Mouse (Mus musculus): Measurements from ENCODE around the gene Tbc1d1. TPM values are rescaled to one million over a fixed set of nuclear protein-coding genes. Genes with fewer than 3 reads are reported as not detected.
A peak's percentile ranks its signal among the peaks of the same experiment; 100 is the strongest.

Gene Tbc1d1
- polyA plus RNA-seq, 1 experiment = 14.0 TPM

- Histone ChIP-seq H3K4me1 (ENCODE audit: control insufficient read depth, insufficient read depth, insufficient read length, low read length) (peaks cover 6% of the 10 kb centered on the region; the same call in 1 of the 2 replicates), H3K27me3 (ENCODE audit: control insufficient read depth, insufficient read depth, low read length) (no peaks in the 10 kb centered on the region), H3K4me3 (ENCODE audit: low read depth, low read length) (no peak overlapping the region), H3K36me3 (ENCODE audit: control insufficient read depth, insufficient read depth, low read length) (no peaks in the 10 kb centered on the region), H3K27ac (ENCODE audit: insufficient read depth, low read depth, low read length) (no peak overlapping the region)
- no peak for TF ChIP-seq POLR2A (IDR thresholded peaks at IDR 0.05; ENCODE audit: low read depth, low read length)
- peak; percentile 27; the same call in 1 of the 2 replicates for TF ChIP-seq CTCF (IDR thresholded peaks at IDR 0.05; ENCODE audit: extremely low read depth, insufficient read length, insufficient replicate concordance, low read depth, low read length)
- over 99% methylated on average over 5 of the region's 5 CpGs for WGBS
These were observed 34.8 kb downstream of the Tbc1d1 start for GRCm38 (mm10) chr5:64190892-64191291.

GRCm38 (mm10) chr5:64193353-64193752 lies 37.2 kb downstream of the Tbc1d1 start:
- Histone ChIP-seq H3K36me3 (ENCODE audit: control insufficient read depth, insufficient read depth, low read length) (no peaks in the 10 kb centered on the region), H3K4me3 (ENCODE audit: low read depth, low read length) (no peak overlapping the region), H3K27ac (ENCODE audit: insufficient read depth, low read depth, low read length) (no peak overlapping the region), H3K27me3 (ENCODE audit: control insufficient read depth, insufficient read depth, low read length) (no peaks in the 10 kb centered on the region), H3K4me1 (ENCODE audit: control insufficient read depth, insufficient read depth, insufficient read length, low read length) (peaks cover 18% of the 10 kb centered on the region; the same call in 1 of the 2 replicates)
- TF ChIP-seq POLR2A (IDR thresholded peaks at IDR 0.05; ENCODE audit: low read depth, low read length) (no peak), CTCF (IDR thresholded peaks at IDR 0.05; ENCODE audit: extremely low read depth, insufficient read length, insufficient replicate concordance, low read depth, low read length) (no peak)
- WGBS = 69% methylated on average over 11 of the region's 11 CpGs

GRCm38 (mm10) chr5:64196250-64196865 lies 40.3 kb downstream of the Tbc1d1 start:
- Histone ChIP-seq H3K4me1 (ENCODE audit: control insufficient read depth, insufficient read depth, insufficient read length, low read length) (peaks cover 18% of the 10 kb centered on the region; the same call in 1 of the 2 replicates), H3K27me3 (ENCODE audit: control insufficient read depth, insufficient read depth, low read length) (no peaks in the 10 kb centered on the region), H3K27ac (ENCODE audit: insufficient read depth, low read depth, low read length) (peak overlapping the region; percentile 74), H3K4me3 (ENCODE audit: low read depth, low read length) (no peak overlapping the region), H3K36me3 (ENCODE audit: control insufficient read depth, insufficient read depth, low read length) (no peaks in the 10 kb centered on the region)
- TF ChIP-seq POLR2A (IDR thresholded peaks at IDR 0.05; ENCODE audit: low read depth, low read length) (no peak), CTCF (IDR thresholded peaks at IDR 0.05; ENCODE audit: extremely low read depth, insufficient read length, insufficient replicate concordance, low read depth, low read length) (no peak)
- WGBS = 97% methylated on average over 1 of the region's 1 CpGs

- WGBS = 52% methylated on average over 5 of the region's 5 CpGs
- H3K4me1 ChIP-seq (ENCODE audit: control insufficient read depth, insufficient read depth, insufficient read length, low read length) = peaks cover 18% of the 10 kb centered on the region; the same call in 1 of the 2 replicates
- no peak overlapping the region for H3K4me3 ChIP-seq (ENCODE audit: low read depth, low read length)
- H3K36me3 ChIP-seq (ENCODE audit: control insufficient read depth, insufficient read depth, low read length) = no peaks in the 10 kb centered on the region
- H3K27ac ChIP-seq (ENCODE audit: insufficient read depth, low read depth, low read length) = peak overlapping the region; percentile 74
- no peaks in the 10 kb centered on the region for H3K27me3 ChIP-seq (ENCODE audit: control insufficient read depth, insufficient read depth, low read length)
- TF ChIP-seq CTCF (IDR thresholded peaks at IDR 0.05; ENCODE audit: extremely low read depth, insufficient read length, insufficient replicate concordance, low read depth, low read length) (no peak), POLR2A (IDR thresholded peaks at IDR 0.05; ENCODE audit: low read depth, low read length) (no peak)
These were observed 40.8 kb downstream of the Tbc1d1 start for GRCm38 (mm10) chr5:64196866-64197321.

- no peak for TF ChIP-seq POLR2A (IDR thresholded peaks at IDR 0.05; ENCODE audit: low read depth, low read length)
- no peak for TF ChIP-seq CTCF (IDR thresholded peaks at IDR 0.05; ENCODE audit: extremely low read depth, insufficient read length, insufficient replicate concordance, low read depth, low read length)
- Histone ChIP-seq H3K27ac (ENCODE audit: insufficient read depth, low read depth, low read length) (no peak overlapping the region), H3K4me1 (ENCODE audit: control insufficient read depth, insufficient read depth, insufficient read length, low read length) (peaks cover 18% of the 10 kb centered on the region; the same call in 1 of the 2 replicates), H3K4me3 (ENCODE audit: low read depth, low read length) (no peak overlapping the region), H3K36me3 (ENCODE audit: control insufficient read depth, insufficient read depth, low read length) (no peaks in the 10 kb centered on the region), H3K27me3 (ENCODE audit: control insufficient read depth, insufficient read depth, low read length) (no peaks in the 10 kb centered on the region)
- WGBS = 96% methylated on average over 7 of the region's 7 CpGs
These were observed 42.5 kb downstream of the Tbc1d1 start for GRCm38 (mm10) chr5:64198624-64199023.

- Histone ChIP-seq H3K4me3 (ENCODE audit: low read depth, low read length) (no peak overlapping the region), H3K27me3 (ENCODE audit: control insufficient read depth, insufficient read depth, low read length) (no peaks in the 10 kb centered on the region), H3K4me1 (ENCODE audit: control insufficient read depth, insufficient read depth, insufficient read length, low read length) (peaks cover 11% of the 10 kb centered on the region; the same call in 1 of the 2 replicates), H3K27ac (ENCODE audit: insufficient read depth, low read depth, low read length) (no peak overlapping the region), H3K36me3 (ENCODE audit: control insufficient read depth, insufficient read depth, low read length) (no peaks in the 10 kb centered on the region)
- TF ChIP-seq CTCF (IDR thresholded peaks at IDR 0.05; ENCODE audit: extremely low read depth, insufficient read length, insufficient replicate concordance, low read depth, low read length) (no peak), POLR2A (IDR thresholded peaks at IDR 0.05; ENCODE audit: low read depth, low read length) (no peak)
- WGBS = 70% methylated on average over 5 of the region's 5 CpGs
These were observed 45.0 kb downstream of the Tbc1d1 start for GRCm38 (mm10) chr5:64201071-64201470.

GRCm38 (mm10) chr5:64202306-64202705 lies 46.2 kb downstream of the Tbc1d1 start:
- Histone ChIP-seq H3K27ac (ENCODE audit: insufficient read depth, low read depth, low read length) (no peak overlapping the region), H3K4me3 (ENCODE audit: low read depth, low read length) (no peak overlapping the region), H3K4me1 (ENCODE audit: control insufficient read depth, insufficient read depth, insufficient read length, low read length) (peaks cover 1% of the 10 kb centered on the region; the same call in 1 of the 2 replicates), H3K36me3 (ENCODE audit: control insufficient read depth, insufficient read depth, low read length) (no peaks in the 10 kb centered on the region), H3K27me3 (ENCODE audit: control insufficient read depth, insufficient read depth, low read length) (no peaks in the 10 kb centered on the region)
- TF ChIP-seq POLR2A (IDR thresholded peaks at IDR 0.05; ENCODE audit: low read depth, low read length) (no peak), CTCF (IDR thresholded peaks at IDR 0.05; ENCODE audit: extremely low read depth, insufficient read length, insufficient replicate concordance, low read depth, low read length) (no peak; the same call in 1 of the 2 replicates)
- WGBS = 36% methylated on average over 2 of the region's 2 CpGs

All from small intestine, adult 2 months (tissue).